Mouse (Mus musculus) brain, embryonic 14.5 days (tissue): ENCODE data around the gene Mblac2.

Source experiments
- CTCF ChIP-seq: fragments of 200-500 bp; IDR thresholded peaks from 2 replicates; pipeline ENCODE4 v1.5.1; 2012; ENCODE audit warnings: inconsistent platforms, mild to moderate bottlenecking, moderate library complexity, borderline replicate concordance; ENCODE audit not compliant: insufficient read depth, insufficient read length; ENCODE audit errors: extremely low read depth
- POLR2A ChIP-seq: fragments of 200-500 bp; IDR thresholded peaks from 2 replicates; pipeline ENCODE4 v1.6.1; 2012; ENCODE audit warnings: mild to moderate bottlenecking, inconsistent platforms, borderline replicate concordance; ENCODE audit not compliant: poor library complexity, insufficient read depth, insufficient read length, severe bottlenecking; ENCODE audit errors: extremely low read depth

GRCm38 (mm10) chr13:81755324-81755723 is 44.2 kb downstream of the Mblac2 start:
- TF ChIP-seq CTCF (no peak), POLR2A (no peak)
